Mouse (Mus musculus): ENCODE measurements around the gene Pole2. TPM values are rescaled to one million over a fixed set of nuclear protein-coding genes. Genes with fewer than 3 reads are reported as not detected.
"Not testable (repeated sequence)": the region's sequence is repeated elsewhere in the genome, so short reads cannot be mapped to it uniquely, and the experiment has no call there.

The Pole2 gene
- polyA plus RNA-seq, 1 experiment from 2014 or later, result 16.8 TPM

DNA sequence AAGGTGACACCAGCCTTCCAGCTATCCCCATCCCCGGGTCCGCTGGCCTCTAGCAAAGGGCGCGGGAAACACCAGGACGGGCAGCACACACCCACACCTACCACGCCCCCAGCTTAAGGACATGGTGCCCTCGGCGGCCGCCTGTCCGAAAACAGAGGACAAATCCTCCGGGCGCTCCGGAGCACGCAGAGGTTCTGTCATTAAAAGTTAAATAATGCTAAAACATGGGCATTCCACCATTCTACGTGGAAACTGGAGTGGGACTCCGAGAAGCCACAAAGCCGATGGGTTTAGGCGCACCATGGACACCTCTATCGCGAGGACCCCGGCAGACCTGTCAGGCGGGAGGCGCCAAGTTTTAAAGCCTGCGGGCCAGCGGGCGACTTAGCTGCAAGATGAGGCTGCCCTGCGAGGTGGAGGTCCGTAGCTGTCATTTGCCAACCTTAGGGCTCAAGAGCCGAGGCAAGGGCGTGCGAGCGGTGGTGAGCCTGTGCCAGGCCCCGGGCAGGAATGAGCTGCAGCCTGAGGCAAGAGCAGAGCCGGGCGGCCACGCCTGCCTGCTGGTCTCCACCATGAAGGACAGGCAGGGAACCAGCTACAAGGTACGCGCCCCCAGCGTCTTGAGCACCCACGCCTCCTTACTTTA, 59.4 kb downstream of the Pole2 start, which contains the start of gene Lrr1:
TSS of gene Lrr1 (plus strand) at position 354 of the 646 bp plus-strand sequence.
- no peaks in the 10 kb centered on the region for H3K9me3 ChIP-seq (ENCODE audit: control insufficient read depth, low read length)
- H3K4me1 ChIP-seq (ENCODE audit: control insufficient read depth in 2 of 2, insufficient read depth in 2 of 2, low read length in 2 of 2), result peaks cover 0 to 10% of the 10 kb centered on the region in 2 experiments; a peak in 1 of 4 replicates
- peak within 1 kb of the TSS; percentile 76 for H3K4me2 ChIP-seq (ENCODE audit: low read length)
- H3K9ac ChIP-seq (ENCODE audit: low read length), result peak within 1 kb of the TSS; percentile 75
- peak within 1 kb of the TSS; percentile 73 to 75 for H3K4me3 ChIP-seq (ENCODE audit: control insufficient read depth in 1 of 2, insufficient read depth in 1 of 2, low read depth in 1 of 2, low read length in 2 of 2)
- peaks cover 10% of the 10 kb centered on the region; the same call in 1 of the 2 replicates for H3K36me3 ChIP-seq (ENCODE audit: control insufficient read depth, insufficient read depth, low read length)
- peak; percentile 87 for ATAC-seq (ENCODE audit: insufficient number of reproducible peaks, insufficient read depth, low FRiP score, low read depth)
- no peaks in the 10 kb centered on the region for H3K27me3 ChIP-seq (ENCODE audit: control insufficient read depth, insufficient read depth, low read length)
- WGBS, result under 1% methylated on average over 40 of the region's 40 CpGs
- H3K27ac ChIP-seq (replicated peaks in 1 of 2; ENCODE audit: control insufficient read depth in 1 of 2, insufficient read depth in 1 of 2, low read depth in 2 of 2, low read length in 2 of 2), result peak within 1 kb of the TSS; percentile 66 to 73; a peak in 3 of 4 replicates

DNA sequence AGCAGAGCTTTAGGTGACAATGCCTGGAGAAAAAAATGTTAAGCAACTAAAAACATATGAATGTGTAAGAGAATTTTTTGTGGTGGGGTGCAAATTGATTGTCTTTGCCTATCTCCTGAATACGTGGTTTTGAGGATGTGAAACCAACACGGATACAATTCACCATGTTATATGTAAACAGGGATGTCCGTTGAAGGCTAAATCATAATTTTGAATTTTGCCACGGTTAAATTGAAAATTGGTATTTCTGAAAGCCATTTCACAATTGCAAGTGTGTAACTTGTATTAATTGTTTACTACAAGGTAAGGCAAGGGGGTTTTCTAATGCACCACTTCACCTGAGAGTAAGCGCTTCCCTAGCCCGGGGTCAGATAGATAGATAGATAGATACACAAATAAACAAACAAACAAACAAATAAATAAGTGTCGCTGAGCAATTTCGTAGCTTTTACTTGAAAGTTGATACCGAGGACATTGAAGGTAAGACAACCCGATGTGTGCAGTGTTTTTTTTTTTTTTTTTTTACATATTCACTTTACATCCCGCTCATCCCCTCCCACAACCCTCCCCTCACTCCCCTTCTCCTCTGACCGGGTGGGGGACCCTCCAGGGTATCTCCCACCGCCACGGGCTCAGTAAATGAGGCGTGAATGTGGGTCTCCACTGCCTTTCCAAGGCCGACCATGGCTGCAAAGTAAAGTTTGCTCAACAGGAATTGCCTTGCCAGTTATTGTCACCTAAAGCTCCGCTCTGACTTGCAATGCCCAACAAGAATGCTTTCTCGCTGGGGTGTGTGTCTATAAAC, 60.1 kb downstream of the Pole2 start:
- peak overlapping the region; percentile 73 to 75 for H3K4me3 ChIP-seq (ENCODE audit: control insufficient read depth in 1 of 2, insufficient read depth in 1 of 2, low read depth in 1 of 2, low read length in 2 of 2)
- WGBS, result 10% methylated on average over 18 of the region's 18 CpGs
- 0 out of 2 replicates have a peak, but pooled peaks cover 5% of the 10 kb centered on the region for H3K36me3 ChIP-seq (ENCODE audit: control insufficient read depth, insufficient read depth, low read length)
- H3K4me1 ChIP-seq (ENCODE audit: control insufficient read depth in 2 of 2, insufficient read depth in 2 of 2, low read length in 2 of 2), result peaks cover 0 to 10% of the 10 kb centered on the region in 2 experiments; a peak in 1 of 4 replicates
- no peaks in the 10 kb centered on the region for H3K27me3 ChIP-seq (ENCODE audit: control insufficient read depth, insufficient read depth, low read length)
- peak overlapping the region; percentile 75 for H3K9ac ChIP-seq (ENCODE audit: low read length)
- peak; percentile 23; the same call in 1 of the 2 replicates for ATAC-seq (ENCODE audit: insufficient number of reproducible peaks, insufficient read depth, low FRiP score, low read depth)
- H3K9me3 ChIP-seq (ENCODE audit: control insufficient read depth, low read length), result no peaks in the 10 kb centered on the region
- H3K27ac ChIP-seq (replicated peaks in 1 of 2; ENCODE audit: control insufficient read depth in 1 of 2, insufficient read depth in 1 of 2, low read depth in 2 of 2, low read length in 2 of 2), result peak overlapping the region in 1 of 2 experiments; percentile 66; a peak in 2 of 4 replicates
- H3K4me2 ChIP-seq (ENCODE audit: low read length), result peak overlapping the region; percentile 76

DNA sequence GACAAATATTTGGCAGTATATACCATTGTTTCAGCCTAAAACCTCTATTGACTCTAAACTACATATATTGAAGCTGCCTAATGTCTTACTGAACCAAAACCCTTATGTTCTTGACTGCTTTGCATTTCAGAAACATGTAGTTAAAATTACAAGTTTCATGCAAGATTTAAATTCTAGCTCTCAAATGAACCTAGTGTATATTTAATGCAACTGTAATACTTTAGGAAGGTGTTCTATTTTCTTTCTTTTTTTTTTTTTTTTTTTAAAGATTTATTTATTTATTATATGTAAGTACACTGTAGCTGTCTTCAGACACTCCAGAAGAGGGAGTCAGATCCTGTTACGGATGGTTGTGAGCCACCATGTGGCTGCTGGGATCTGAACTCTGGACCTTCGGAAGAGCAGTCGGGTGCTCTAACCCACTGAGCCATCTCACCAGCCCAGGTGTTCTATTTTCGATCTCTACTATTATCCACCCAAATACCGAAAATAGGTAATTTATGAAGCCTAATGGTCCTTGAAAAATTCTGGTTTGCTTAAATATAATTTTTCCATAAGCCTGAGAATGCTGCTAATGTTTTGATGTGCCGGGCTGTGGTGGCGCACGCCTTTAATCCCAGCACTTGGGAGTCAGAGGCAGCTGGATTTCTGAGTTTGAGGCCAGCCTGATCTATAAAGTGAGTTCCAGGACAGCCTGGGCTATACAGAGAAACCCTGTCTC, 61.0 kb downstream of the Pole2 start:
- not testable (repeated sequence) for H3K36me3 ChIP-seq (ENCODE audit: control insufficient read depth, insufficient read depth, low read length); H3K9me3 ChIP-seq (ENCODE audit: control insufficient read depth, low read length); H3K27me3 ChIP-seq (ENCODE audit: control insufficient read depth, insufficient read depth, low read length); H3K4me2 ChIP-seq (ENCODE audit: low read length); ATAC-seq (ENCODE audit: insufficient number of reproducible peaks, insufficient read depth, low FRiP score, low read depth); H3K4me3 ChIP-seq (ENCODE audit: control insufficient read depth in 1 of 2, insufficient read depth in 1 of 2, low read depth in 1 of 2, low read length in 2 of 2); H3K27ac ChIP-seq (replicated peaks in 1 of 2; ENCODE audit: control insufficient read depth in 1 of 2, insufficient read depth in 1 of 2, low read depth in 2 of 2, low read length in 2 of 2); H3K9ac ChIP-seq (ENCODE audit: low read length)
- 67% methylated on average over 8 of the region's 8 CpGs for WGBS
- peaks cover 0 to 10% of the 10 kb centered on the region in 2 experiments; a peak in 1 of 4 replicates for H3K4me1 ChIP-seq (ENCODE audit: control insufficient read depth in 2 of 2, insufficient read depth in 2 of 2, low read length in 2 of 2)

DNA sequence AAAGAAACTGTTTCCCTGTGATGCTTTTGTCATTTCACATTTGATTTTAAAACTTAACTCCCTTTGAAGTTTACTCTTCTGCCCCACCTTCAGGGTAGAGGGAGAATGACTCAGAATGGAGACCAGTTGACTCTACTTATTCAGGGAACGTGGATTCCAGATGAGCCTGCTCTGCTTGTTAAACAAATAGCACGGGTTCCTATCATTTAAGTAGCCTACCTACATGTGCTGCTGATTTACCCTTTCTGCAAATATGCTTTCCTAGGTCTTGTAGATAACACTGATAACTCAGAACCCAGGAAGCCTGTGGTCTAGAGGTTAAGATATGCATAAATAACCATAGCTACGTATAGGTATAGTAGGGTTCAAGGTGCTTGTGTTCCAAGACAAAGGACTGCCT, 63.1 kb downstream of the Pole2 start:
- peaks cover 0 to 10% of the 10 kb centered on the region in 2 experiments; a peak in 1 of 4 replicates for H3K4me1 ChIP-seq (ENCODE audit: control insufficient read depth in 2 of 2, insufficient read depth in 2 of 2, low read length in 2 of 2)
- no peak for ATAC-seq (ENCODE audit: insufficient number of reproducible peaks, insufficient read depth, low FRiP score, low read depth)
- no peak overlapping the region for H3K4me3 ChIP-seq (ENCODE audit: control insufficient read depth in 1 of 2, insufficient read depth in 1 of 2, low read depth in 1 of 2, low read length in 2 of 2)
- no peaks in the 10 kb centered on the region for H3K9me3 ChIP-seq (ENCODE audit: control insufficient read depth, low read length)
- H3K4me2 ChIP-seq (ENCODE audit: low read length), result no peak overlapping the region
- H3K27me3 ChIP-seq (ENCODE audit: control insufficient read depth, insufficient read depth, low read length), result no peaks in the 10 kb centered on the region
- H3K9ac ChIP-seq (ENCODE audit: low read length), result no peak overlapping the region
- 51% methylated on average over 3 of the region's 3 CpGs for WGBS
- no peaks in the 10 kb centered on the region for H3K36me3 ChIP-seq (ENCODE audit: control insufficient read depth, insufficient read depth, low read length)
- H3K27ac ChIP-seq (replicated peaks in 1 of 2; ENCODE audit: control insufficient read depth in 1 of 2, insufficient read depth in 1 of 2, low read depth in 2 of 2, low read length in 2 of 2), result no peak overlapping the region

DNA sequence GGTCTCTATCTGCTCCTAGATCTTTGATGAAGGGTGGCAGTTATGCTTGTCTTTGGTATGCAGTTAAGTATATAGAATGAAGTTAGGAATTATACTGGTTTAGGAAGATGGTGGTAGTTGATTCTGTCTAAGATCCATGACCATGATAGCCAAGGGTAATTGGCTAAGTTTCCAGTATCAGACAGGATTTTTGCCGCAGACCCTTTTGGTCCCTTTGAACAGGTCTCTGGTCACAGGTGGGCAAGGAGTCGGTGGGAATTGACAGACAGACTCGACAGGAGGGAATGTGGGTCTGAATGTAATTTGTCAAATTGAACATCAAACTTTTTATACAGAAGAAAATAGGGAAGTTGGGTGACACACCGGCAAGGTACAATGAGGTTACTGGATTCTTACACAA, 64.4 kb downstream of the Pole2 start:
- H3K36me3 ChIP-seq (ENCODE audit: control insufficient read depth, insufficient read depth, low read length); H3K4me3 ChIP-seq (ENCODE audit: control insufficient read depth in 1 of 2, insufficient read depth in 1 of 2, low read depth in 1 of 2, low read length in 2 of 2); H3K4me1 ChIP-seq (ENCODE audit: control insufficient read depth in 2 of 2, insufficient read depth in 2 of 2, low read length in 2 of 2); H3K27ac ChIP-seq (replicated peaks in 1 of 2; ENCODE audit: control insufficient read depth in 1 of 2, insufficient read depth in 1 of 2, low read depth in 2 of 2, low read length in 2 of 2); H3K4me2 ChIP-seq (ENCODE audit: low read length); H3K9ac ChIP-seq (ENCODE audit: low read length); H3K9me3 ChIP-seq (ENCODE audit: control insufficient read depth, low read length); ATAC-seq (ENCODE audit: insufficient number of reproducible peaks, insufficient read depth, low FRiP score, low read depth); H3K27me3 ChIP-seq (ENCODE audit: control insufficient read depth, insufficient read depth, low read length): not testable (repeated sequence)
- 84% methylated on average over 4 of the region's 4 CpGs for WGBS

DNA sequence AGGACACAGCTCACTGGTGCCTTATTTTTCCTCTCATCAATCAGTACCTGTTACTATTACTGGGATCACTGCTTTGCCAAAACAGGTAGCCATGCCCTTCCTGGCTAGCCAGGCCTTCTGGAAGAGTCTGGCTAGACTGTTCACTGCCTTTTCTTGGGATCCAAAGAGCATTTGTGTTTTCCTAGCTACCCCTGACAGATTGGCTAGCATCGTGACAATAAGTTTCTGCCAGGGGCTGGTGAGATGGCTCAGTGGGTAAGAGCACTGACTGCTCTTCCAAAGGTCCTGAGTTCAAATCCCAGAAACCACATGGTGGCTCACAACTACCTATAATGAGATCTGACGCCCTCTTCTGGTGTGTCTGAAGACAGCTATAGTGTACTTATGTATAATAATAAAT, 67.3 kb downstream of the Pole2 start:
- peaks cover 22% of the 10 kb centered on the region for H3K36me3 ChIP-seq (ENCODE audit: control insufficient read depth, insufficient read depth, low read length)
- H3K9ac ChIP-seq (ENCODE audit: low read length); H3K4me2 ChIP-seq (ENCODE audit: low read length); H3K9me3 ChIP-seq (ENCODE audit: control insufficient read depth, low read length); H3K27ac ChIP-seq (replicated peaks in 1 of 2; ENCODE audit: control insufficient read depth in 1 of 2, insufficient read depth in 1 of 2, low read depth in 2 of 2, low read length in 2 of 2); H3K4me3 ChIP-seq (ENCODE audit: control insufficient read depth in 1 of 2, insufficient read depth in 1 of 2, low read depth in 1 of 2, low read length in 2 of 2); ATAC-seq (ENCODE audit: insufficient number of reproducible peaks, insufficient read depth, low FRiP score, low read depth); H3K4me1 ChIP-seq (ENCODE audit: control insufficient read depth in 2 of 2, insufficient read depth in 2 of 2, low read length in 2 of 2); H3K27me3 ChIP-seq (ENCODE audit: control insufficient read depth, insufficient read depth, low read length): not testable (repeated sequence)
- 71% methylated on average over 2 of the region's 2 CpGs for WGBS

DNA sequence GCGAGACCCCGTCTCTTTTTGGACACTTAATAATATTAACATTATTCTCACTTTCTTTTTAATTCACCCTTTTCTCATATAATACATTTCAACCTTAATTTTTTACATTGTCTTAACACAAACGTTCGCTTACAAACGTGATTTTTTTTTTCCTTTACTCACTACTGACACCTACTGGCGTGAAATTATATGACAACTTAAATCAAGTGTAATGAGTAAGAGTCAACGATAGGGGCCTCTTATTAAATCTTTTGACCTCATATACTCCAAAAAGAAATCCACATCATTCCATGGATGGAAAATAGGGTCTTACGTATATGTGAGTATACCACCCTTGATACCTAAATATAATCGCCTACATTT, 68.4 kb downstream of the Pole2 start:
- peaks cover 3 to 4% of the 10 kb centered on the region in 2 experiments; a peak in 3 of 4 replicates for H3K4me1 ChIP-seq (ENCODE audit: control insufficient read depth in 2 of 2, insufficient read depth in 2 of 2, low read length in 2 of 2)
- H3K27ac ChIP-seq (replicated peaks in 1 of 2; ENCODE audit: control insufficient read depth in 1 of 2, insufficient read depth in 1 of 2, low read depth in 2 of 2, low read length in 2 of 2), result peak overlapping the region; percentile 66 to 94; a peak in 2 of 4 replicates
- H3K36me3 ChIP-seq (ENCODE audit: control insufficient read depth, insufficient read depth, low read length), result peaks cover 22% of the 10 kb centered on the region
- no peaks in the 10 kb centered on the region for H3K9me3 ChIP-seq (ENCODE audit: control insufficient read depth, low read length)
- ATAC-seq (ENCODE audit: insufficient number of reproducible peaks, insufficient read depth, low FRiP score, low read depth), result no peak
- peak overlapping the region; percentile 27 to 78; a peak in 3 of 4 replicates for H3K4me3 ChIP-seq (ENCODE audit: control insufficient read depth in 1 of 2, insufficient read depth in 1 of 2, low read depth in 1 of 2, low read length in 2 of 2)
- no peaks in the 10 kb centered on the region for H3K27me3 ChIP-seq (ENCODE audit: control insufficient read depth, insufficient read depth, low read length)
- H3K4me2 ChIP-seq (ENCODE audit: low read length), result peak overlapping the region; percentile 46
- 6% methylated on average over 9 of the region's 9 CpGs for WGBS
- no peak overlapping the region; the same call in 1 of the 2 replicates for H3K9ac ChIP-seq (ENCODE audit: low read length)
